Mouse (Mus musculus): ENCODE results near the gene Tmem167b. TPM values are rescaled to one million over a fixed set of nuclear protein-coding genes. Genes with fewer than 3 reads are reported as not detected.

Tmem167b gene
- polyA plus RNA-seq, 1 experiment from 2014 or later: 51.8 TPM

DNA sequence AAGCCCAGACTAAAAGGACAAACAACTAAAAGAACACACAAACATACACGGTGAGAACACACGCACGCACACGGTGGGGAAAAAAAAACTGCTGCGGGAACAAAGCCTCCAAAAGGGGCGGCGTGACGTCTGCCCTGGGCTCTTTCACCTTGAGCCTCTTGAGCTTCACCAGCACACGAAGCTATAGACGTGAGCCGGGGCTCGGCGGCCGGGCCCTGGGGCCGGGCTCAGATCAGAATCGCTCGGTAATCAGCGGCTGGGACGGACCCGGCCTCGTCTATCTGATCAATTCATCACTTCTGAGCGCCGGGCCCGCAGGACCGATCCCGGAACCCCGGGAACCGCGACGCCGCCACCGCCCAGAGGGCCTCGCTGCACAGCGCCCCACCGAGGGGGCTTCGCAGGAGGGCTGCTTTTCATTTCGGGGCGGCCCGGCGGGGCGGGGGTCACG lies 8.1 kb downstream of the Tmem167b start:
- no peaks in the 10 kb centered on the region for H3K9me3 ChIP-seq (ENCODE audit: control insufficient read depth, low read length)
- peaks cover 25% of the 10 kb centered on the region for H3K36me3 ChIP-seq (replicated peaks; ENCODE audit: control insufficient read depth, insufficient read depth)
- peak overlapping the region; percentile 87 for H3K4me2 ChIP-seq (replicated peaks)
- H3K27me3 ChIP-seq (ENCODE audit: control insufficient read depth, insufficient read depth, low read length): no peaks in the 10 kb centered on the region
- peak; percentile 72 for ATAC-seq (ENCODE audit: low FRiP score)
- DNase-seq (ENCODE audit: low spot score): peak; percentile 30
- H3K4me1 ChIP-seq (replicated peaks; ENCODE audit: control insufficient read depth, insufficient read depth, low read length): peaks cover 8% of the 10 kb centered on the region
- WGBS: under 1% methylated on average over 39 of the region's 42 CpGs
- peak overlapping the region; percentile 96 for H3K9ac ChIP-seq
- H3K4me3 ChIP-seq (replicated peaks; ENCODE audit: low read length): peak overlapping the region; percentile 75
- H3K27ac ChIP-seq: peak overlapping the region; percentile 94

DNA sequence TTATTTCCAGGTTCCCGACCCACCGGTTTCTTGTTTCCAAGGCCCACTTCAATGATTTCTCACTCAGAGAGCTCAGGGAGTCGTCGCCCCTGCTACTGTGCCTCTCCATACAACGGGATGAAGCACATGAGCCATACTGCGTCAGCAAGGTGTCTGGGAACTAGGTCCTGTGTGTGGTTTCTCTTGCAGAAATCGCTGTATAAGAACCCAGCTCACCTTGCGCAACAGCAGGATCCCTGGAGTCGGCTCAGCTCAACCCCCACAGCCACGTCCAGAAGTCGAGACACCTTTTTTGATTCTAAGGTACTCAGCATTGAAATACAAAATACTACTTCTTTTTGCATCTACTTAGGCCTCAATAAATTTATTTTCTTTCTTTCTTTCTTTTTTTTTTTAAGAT lies 20.0 kb downstream of the Tmem167b start:
- no peaks in the 10 kb centered on the region for H3K36me3 ChIP-seq (replicated peaks; ENCODE audit: control insufficient read depth, insufficient read depth)
- no peak for DNase-seq (ENCODE audit: low spot score)
- H3K9me3 ChIP-seq (ENCODE audit: control insufficient read depth, low read length): no peaks in the 10 kb centered on the region
- ATAC-seq (ENCODE audit: low FRiP score): no peak
- no peaks in the 10 kb centered on the region for H3K27me3 ChIP-seq (ENCODE audit: control insufficient read depth, insufficient read depth, low read length)
- no peak overlapping the region for H3K27ac ChIP-seq
- 87% methylated on average over 11 of the region's 11 CpGs for WGBS
- no peak overlapping the region for H3K4me2 ChIP-seq (replicated peaks)
- H3K4me1 ChIP-seq (replicated peaks; ENCODE audit: control insufficient read depth, insufficient read depth, low read length): 0 out of 2 replicates have a peak, but pooled peaks cover 6% of the 10 kb centered on the region
- no peak overlapping the region for H3K9ac ChIP-seq
- H3K4me3 ChIP-seq (replicated peaks; ENCODE audit: low read length): no peak overlapping the region

DNA sequence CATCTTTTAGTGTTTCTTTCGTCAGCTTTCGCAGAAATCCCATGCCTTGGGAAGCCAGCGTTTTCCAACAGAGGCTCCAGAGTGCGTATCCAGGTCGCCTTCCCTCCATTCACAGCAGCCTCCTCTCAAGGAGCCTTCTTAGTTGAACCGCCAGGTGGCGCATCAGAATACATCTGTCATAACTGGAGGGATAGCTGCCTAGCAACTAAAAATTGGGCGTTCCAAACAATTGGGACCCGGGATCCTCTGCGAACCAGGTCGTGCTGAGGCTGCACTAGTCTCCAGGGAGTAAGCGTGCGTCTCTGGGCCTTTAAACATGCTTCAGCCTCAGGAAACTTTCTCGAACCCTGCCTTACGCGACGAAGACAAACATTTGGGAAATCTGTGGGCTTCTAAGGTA lies 25.0 kb downstream of the Tmem167b start:
- H3K27ac ChIP-seq: peak overlapping the region; percentile 66
- ATAC-seq (ENCODE audit: low FRiP score): peak; percentile 47; the same call in 1 of the 2 replicates
- peak overlapping the region; percentile 70 for H3K4me2 ChIP-seq (replicated peaks)
- H3K9me3 ChIP-seq (ENCODE audit: control insufficient read depth, low read length): no peaks in the 10 kb centered on the region
- H3K4me1 ChIP-seq (replicated peaks; ENCODE audit: control insufficient read depth, insufficient read depth, low read length): peaks cover 6% of the 10 kb centered on the region; the same call in 1 of the 2 replicates
- H3K9ac ChIP-seq: peak overlapping the region; percentile 51
- WGBS: 6% methylated on average over 17 of the region's 17 CpGs
- H3K4me3 ChIP-seq (replicated peaks; ENCODE audit: low read length): peak overlapping the region; percentile 25
- H3K27me3 ChIP-seq (ENCODE audit: control insufficient read depth, insufficient read depth, low read length): no peaks in the 10 kb centered on the region
- DNase-seq (ENCODE audit: low spot score): peak; percentile 89
- H3K36me3 ChIP-seq (replicated peaks; ENCODE audit: control insufficient read depth, insufficient read depth): no peaks in the 10 kb centered on the region

DNA sequence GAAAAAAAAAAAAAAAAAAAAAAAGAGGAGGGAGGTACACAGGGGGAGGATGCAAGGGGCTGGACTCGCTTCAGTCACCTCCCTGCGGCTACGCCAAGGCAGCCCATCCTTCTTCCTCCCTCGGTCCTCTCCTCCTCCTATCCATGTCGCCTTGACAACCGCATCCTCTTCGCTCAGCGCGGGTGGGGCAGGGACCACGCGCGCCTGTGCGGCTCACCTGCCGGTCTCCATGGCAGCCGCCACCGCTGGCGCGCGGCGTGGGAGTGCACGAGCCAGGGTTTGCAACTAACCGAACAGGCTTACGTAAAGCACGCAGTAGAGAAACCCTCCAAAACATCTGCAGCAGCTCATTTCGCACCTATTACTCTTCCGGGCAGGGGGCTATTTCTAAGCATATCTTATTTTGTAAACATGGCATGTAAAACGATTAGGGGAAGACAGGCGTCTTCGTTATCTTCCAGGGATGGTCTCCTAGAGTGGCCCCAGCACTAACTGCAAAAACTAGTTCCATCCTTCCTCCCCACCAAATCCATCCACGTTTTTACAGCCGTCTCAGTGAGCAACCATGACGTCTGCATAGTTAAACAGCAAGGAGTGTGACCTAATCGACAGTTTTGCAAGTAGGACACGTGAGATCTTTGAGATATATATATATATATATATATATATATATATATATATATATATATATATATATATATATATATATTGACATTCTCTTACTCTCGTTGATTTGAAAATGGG lies 25.6 kb downstream of the Tmem167b start, which contains the start of gene 5330417C22Rik:
TSS of gene 5330417C22Rik (minus strand) at position 20 of the 744 bp plus-strand sequence.
- Histone ChIP-seq H3K36me3 (replicated peaks; ENCODE audit: control insufficient read depth, insufficient read depth) (no peaks in the 10 kb centered on the region), H3K4me1 (replicated peaks; ENCODE audit: control insufficient read depth, insufficient read depth, low read length) (peaks cover 6% of the 10 kb centered on the region; the same call in 1 of the 2 replicates), H3K27me3 (ENCODE audit: control insufficient read depth, insufficient read depth, low read length) (no peaks in the 10 kb centered on the region), H3K4me3 (replicated peaks; ENCODE audit: low read length) (peak within 1 kb of the TSS; percentile 36), H3K27ac (peak within 1 kb of the TSS; percentile 75), H3K9me3 (ENCODE audit: control insufficient read depth, low read length) (no peaks in the 10 kb centered on the region), H3K9ac (peak within 1 kb of the TSS; percentile 51), H3K4me2 (replicated peaks) (peak within 1 kb of the TSS; percentile 70)
- 1% methylated on average over 35 of the region's 35 CpGs for WGBS
- peak; percentile 97 for ATAC-seq (ENCODE audit: low FRiP score)
- DNase-seq (ENCODE audit: low spot score): peak; percentile 79

DNA sequence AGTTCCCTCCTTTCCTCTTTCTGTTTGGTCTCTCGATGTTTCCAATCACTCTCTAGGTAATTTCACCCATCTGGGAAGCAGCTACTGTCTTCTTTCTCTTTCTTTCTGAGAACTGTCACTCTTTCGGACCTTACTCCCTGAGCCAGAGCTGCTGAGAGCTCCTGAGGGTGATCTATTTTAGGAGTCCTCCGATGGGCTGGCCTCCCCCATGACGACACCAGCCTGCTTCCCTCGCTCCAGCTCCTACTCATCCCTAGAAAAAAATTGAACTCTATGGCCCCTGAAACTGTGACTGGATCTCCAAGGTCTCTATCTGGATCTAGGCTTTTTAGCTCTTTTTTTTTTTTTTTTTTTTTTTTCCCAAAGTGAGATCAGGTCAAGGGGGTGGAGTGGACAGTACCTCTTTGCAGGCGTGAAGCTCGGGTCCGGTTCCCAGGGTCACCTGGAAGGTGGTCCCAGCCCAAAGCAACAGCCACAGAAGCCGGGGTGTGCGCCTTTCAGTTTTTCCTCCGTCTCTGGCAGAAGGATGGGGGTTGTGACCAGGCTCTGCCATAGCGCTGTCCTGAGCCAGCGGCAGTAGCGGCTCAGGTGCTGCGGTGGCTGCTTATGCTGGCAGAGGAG lies 26.3 kb downstream of the Tmem167b start:
- H3K4me2 ChIP-seq (replicated peaks): peak overlapping the region; percentile 70
- ATAC-seq (ENCODE audit: low FRiP score) (no peak), DNase-seq (ENCODE audit: low spot score) (no peak)
- H3K9me3 ChIP-seq (ENCODE audit: control insufficient read depth, low read length): no peaks in the 10 kb centered on the region
- peak overlapping the region; percentile 35 for H3K9ac ChIP-seq
- peaks cover 6% of the 10 kb centered on the region; the same call in 1 of the 2 replicates for H3K4me1 ChIP-seq (replicated peaks; ENCODE audit: control insufficient read depth, insufficient read depth, low read length)
- no peaks in the 10 kb centered on the region for H3K27me3 ChIP-seq (ENCODE audit: control insufficient read depth, insufficient read depth, low read length)
- H3K4me3 ChIP-seq (replicated peaks; ENCODE audit: low read length): peak overlapping the region; percentile 36
- H3K27ac ChIP-seq: peak overlapping the region; percentile 75
- H3K36me3 ChIP-seq (replicated peaks; ENCODE audit: control insufficient read depth, insufficient read depth): no peaks in the 10 kb centered on the region
- 4% methylated on average over 15 of the region's 15 CpGs for WGBS

DNA sequence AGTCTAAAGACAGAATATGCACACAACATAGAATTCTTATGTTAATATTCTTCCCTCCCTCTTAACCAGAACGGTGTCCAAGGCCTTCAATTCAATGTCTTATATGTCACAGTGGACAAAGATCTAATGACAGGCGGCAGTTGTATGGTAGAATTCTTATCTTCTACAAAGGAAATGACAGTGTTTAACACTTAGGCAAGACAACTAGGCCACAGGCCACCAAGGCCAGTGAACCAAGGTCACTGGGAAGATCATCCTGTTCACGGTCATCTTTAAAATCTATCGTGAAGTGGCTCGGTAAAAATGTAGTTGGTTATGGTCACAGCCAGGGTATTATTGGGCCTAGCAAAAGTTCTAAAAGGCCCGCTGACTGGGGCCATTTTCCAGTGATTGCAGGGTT lies 28.3 kb downstream of the Tmem167b start, which contains the start of gene 1700013F07Rik:
TSS of gene 1700013F07Rik (plus strand) at position 200 of the 400 bp plus-strand sequence.
- Histone ChIP-seq H3K4me2 (replicated peaks) (no peak within 1 kb of the TSS), H3K27me3 (ENCODE audit: control insufficient read depth, insufficient read depth, low read length) (no peaks in the 10 kb centered on the region), H3K36me3 (replicated peaks; ENCODE audit: control insufficient read depth, insufficient read depth) (no peaks in the 10 kb centered on the region), H3K9ac (no peak within 1 kb of the TSS), H3K9me3 (ENCODE audit: control insufficient read depth, low read length) (no peaks in the 10 kb centered on the region), H3K4me3 (replicated peaks; ENCODE audit: low read length) (no peak within 1 kb of the TSS), H3K4me1 (replicated peaks; ENCODE audit: control insufficient read depth, insufficient read depth, low read length) (peaks cover 6% of the 10 kb centered on the region; the same call in 1 of the 2 replicates), H3K27ac (no peak within 1 kb of the TSS)
- WGBS: 85% methylated on average over 6 of the region's 6 CpGs
- no peak for DNase-seq (ENCODE audit: low spot score)
- no peak for ATAC-seq (ENCODE audit: low FRiP score)

DNA sequence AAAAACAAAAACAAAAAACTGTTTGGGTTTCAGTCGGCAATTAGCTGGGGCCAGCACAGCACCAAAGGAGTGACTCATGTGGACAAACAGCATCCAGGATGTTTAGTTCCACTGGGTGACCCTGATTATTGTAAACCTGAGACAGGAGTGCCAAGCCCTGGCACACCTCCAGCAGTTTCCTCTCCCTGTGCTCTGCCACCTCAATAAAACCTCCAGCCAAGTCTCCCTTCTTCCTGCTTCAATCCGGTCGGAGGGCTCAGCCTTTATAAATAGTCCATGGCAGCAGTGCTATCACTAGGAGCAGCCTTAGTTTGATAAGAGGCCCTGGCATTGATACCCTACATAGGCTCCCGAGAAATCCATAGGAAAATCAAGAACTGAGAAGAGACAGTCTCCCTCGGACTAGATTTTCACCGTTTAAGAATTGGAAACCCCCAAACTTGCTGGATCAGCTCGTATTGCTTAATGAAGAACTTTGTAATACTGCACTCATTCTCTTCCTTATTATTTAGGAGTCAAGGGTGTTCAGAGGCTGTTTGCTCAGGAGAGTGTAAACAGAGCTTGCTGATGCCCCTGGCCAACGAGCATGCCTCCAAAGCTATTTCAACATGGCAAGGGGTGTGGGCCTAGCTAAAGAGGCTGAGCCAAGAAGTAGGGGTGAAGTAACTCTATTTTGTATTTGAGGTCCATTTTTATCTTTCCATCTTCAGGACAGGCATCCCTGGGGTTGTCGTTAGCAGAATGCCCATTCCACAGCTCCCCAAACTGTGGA lies 29.0 kb downstream of the Tmem167b start:
- ATAC-seq (ENCODE audit: low FRiP score) (no peak), DNase-seq (ENCODE audit: low spot score) (no peak)
- Histone ChIP-seq H3K27me3 (ENCODE audit: control insufficient read depth, insufficient read depth, low read length) (no peaks in the 10 kb centered on the region), H3K36me3 (replicated peaks; ENCODE audit: control insufficient read depth, insufficient read depth) (no peaks in the 10 kb centered on the region), H3K4me1 (replicated peaks; ENCODE audit: control insufficient read depth, insufficient read depth, low read length) (peaks cover 6% of the 10 kb centered on the region; the same call in 1 of the 2 replicates), H3K9ac (no peak overlapping the region), H3K9me3 (ENCODE audit: control insufficient read depth, low read length) (no peaks in the 10 kb centered on the region), H3K27ac (no peak overlapping the region), H3K4me3 (replicated peaks; ENCODE audit: low read length) (no peak overlapping the region), H3K4me2 (replicated peaks) (no peak overlapping the region)
- WGBS: 76% methylated on average over 9 of the region's 9 CpGs

DNA sequence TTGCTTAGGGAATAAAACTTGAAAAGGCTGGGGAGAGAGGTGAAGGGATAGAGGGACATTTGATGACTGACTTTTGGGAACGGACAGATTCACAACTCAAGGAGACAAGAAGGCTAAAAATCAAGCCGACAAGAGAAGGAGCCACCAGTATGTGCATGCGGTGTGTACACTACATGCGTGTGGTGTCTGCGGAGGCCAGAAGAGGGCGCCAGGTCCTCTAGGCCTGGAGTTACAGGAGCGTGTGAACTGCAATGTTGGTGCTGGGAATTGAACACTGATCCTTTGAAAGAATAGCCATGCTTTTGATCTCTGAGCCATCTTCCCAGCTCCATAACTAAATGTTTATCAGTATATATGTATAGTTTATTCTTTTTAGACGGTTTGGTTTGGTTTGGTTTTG lies 33.8 kb downstream of the Tmem167b start:
- Histone ChIP-seq H3K9me3 (ENCODE audit: control insufficient read depth, low read length) (no peaks in the 10 kb centered on the region), H3K4me3 (replicated peaks; ENCODE audit: low read length) (no peak overlapping the region), H3K27ac (no peak overlapping the region), H3K4me1 (replicated peaks; ENCODE audit: control insufficient read depth, insufficient read depth, low read length) (no peaks in the 10 kb centered on the region), H3K27me3 (ENCODE audit: control insufficient read depth, insufficient read depth, low read length) (no peaks in the 10 kb centered on the region), H3K36me3 (replicated peaks; ENCODE audit: control insufficient read depth, insufficient read depth) (no peaks in the 10 kb centered on the region), H3K4me2 (replicated peaks) (no peak overlapping the region), H3K9ac (no peak overlapping the region)
- ATAC-seq (ENCODE audit: low FRiP score): no peak
- 96% methylated on average over 8 of the region's 8 CpGs for WGBS
- DNase-seq (ENCODE audit: low spot score): no peak

DNA sequence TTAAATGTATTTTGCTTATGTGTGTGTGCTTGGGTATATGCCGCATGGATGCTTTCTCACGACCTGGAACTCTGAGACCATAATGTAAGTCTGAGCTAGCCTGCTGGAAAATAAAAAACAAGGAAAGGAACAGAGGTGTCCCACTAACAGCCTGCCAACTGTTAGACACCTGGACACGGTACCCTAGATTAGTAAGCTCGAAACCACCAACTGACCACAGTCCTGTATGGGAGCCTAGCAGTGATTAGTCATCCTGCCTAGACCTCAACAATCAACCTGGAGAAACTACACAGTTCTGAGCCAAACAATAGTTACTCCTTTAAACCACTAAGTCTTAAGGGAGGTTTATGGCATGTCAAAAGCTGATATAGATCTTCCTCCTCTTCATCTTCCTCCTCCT lies 38.9 kb downstream of the Tmem167b start:
- H3K4me3 ChIP-seq (replicated peaks; ENCODE audit: low read length): no peak overlapping the region
- H3K4me2 ChIP-seq (replicated peaks): no peak overlapping the region
- H3K9ac ChIP-seq: no peak overlapping the region
- H3K4me1 ChIP-seq (replicated peaks; ENCODE audit: control insufficient read depth, insufficient read depth, low read length): 0 out of 2 replicates have a peak, but pooled peaks cover 3% of the 10 kb centered on the region
- no peak for ATAC-seq (ENCODE audit: low FRiP score)
- DNase-seq (ENCODE audit: low spot score): no peak
- no peaks in the 10 kb centered on the region for H3K27me3 ChIP-seq (ENCODE audit: control insufficient read depth, insufficient read depth, low read length)
- H3K36me3 ChIP-seq (replicated peaks; ENCODE audit: control insufficient read depth, insufficient read depth): no peaks in the 10 kb centered on the region
- H3K27ac ChIP-seq: no peak overlapping the region
- 95% methylated on average over 4 of the region's 4 CpGs for WGBS
- no peaks in the 10 kb centered on the region for H3K9me3 ChIP-seq (ENCODE audit: control insufficient read depth, low read length)

Data from hindbrain, embryonic 14.5 days (tissue).